Mouse (Mus musculus) cerebral cortex, adult 2 months (tissue): ENCODE measurements around the gene Chst11.

ENCODE experiments used
- WGBS: fragments of 180-500 bp; shearing (Covaris S2); methylation state at CpG from one replicate; pipeline ENCODE4 v1.1.7; 2018; 5-methylcytosine and 5-hydroxymethylcytosine counted together

Gene Chst11

DNA sequence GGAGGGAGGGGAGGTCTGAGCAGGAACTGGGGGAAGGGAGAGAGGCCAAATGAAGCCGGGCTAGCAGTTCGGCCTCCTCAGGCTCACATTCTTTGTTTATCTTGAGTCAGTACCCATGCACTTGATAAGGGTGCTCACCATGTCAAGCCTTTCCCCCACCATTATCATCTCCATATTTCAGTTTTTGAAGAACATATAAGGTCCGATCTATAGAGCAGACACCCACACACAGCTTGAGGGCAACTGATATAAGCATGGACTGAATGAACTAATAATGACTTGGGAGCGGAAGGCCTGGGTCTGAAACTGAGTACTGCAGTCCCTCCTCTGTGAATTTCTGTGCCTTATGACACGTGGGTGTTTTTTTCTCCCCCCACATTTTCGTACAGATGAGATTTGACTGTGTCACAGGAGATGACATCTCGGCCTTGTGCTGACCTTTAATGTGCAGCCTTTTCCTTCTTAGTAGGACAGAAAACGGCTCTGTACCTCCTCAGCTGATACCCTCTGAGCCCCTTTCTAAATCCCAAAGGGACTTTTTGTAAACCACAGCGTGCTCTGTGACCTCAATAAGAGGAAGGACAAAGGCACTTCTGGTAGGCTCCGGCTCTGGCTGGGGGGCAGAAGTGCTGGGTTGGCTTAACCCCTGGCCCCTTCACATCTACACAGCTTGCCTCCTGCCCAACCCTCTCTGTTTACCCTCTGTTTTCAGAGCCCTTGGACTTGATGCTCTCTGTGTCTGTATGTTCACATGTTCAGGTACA, 6.6 kb downstream of the Chst11 start:
- 69% methylated on average over 10 of the region's 10 CpGs for WGBS

DNA sequence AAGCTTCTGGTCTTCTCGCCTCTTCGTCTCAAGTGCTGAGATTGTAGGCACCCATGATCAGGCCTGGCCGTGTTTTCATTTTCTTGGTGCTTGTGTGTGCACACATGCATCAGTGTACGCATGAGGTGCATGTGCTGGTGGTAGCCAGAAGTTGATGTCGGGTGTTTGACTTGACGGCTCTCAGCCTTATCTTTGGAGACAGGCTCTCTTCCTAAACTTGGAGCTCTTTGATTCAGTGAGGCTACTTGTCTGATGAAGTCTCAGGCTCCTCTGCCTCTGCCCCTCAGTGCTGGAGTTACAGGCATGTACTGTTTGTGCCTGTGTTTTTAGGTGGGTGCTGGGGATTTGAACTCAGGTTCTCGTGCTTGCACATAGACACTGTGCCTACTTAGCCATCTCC, 9.0 kb downstream of the Chst11 start:
- 96% methylated on average over 7 of the region's 7 CpGs for WGBS

DNA sequence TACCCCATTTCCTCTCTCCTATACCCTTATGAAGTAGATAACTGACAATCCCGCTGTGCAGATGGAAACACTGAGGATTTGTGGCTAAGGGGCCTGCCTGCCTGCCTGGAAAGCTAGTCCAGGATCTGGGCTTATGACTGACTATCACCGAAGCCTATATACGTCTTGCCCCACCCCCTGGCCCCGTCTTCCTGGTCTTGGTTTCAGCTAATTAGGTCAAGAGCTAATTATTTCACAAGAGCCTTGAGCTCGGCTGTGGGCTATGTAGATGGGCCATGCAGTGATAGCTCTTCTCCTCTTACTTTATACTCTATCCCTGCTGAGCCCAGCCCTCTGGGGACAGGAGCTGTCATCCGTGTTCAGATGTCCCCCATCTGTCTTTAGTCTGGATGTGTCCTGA, 12.2 kb downstream of the Chst11 start:
- 91% methylated on average over 6 of the region's 6 CpGs for WGBS

DNA sequence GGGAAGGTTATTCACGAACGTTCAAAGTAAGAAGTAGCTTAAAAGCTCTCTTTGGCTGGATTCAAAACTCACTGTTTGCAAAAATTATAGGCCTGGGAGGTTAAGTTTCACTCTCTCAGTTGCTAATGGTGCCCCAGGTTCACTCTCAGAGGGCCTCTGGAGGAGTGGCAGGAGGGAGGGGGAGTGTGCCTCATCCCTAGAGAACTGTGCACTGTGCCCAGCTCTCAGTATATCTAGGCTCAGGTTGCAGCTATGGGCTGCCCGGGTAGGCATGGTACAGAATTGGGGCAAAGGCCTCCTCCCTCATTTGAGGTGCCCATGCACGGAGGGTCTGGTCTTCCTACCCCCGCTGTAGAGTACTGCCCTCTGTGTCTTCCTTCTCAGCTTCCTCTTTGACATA, 14.9 kb downstream of the Chst11 start:
- 69% methylated on average over 5 of the region's 5 CpGs for WGBS

DNA sequence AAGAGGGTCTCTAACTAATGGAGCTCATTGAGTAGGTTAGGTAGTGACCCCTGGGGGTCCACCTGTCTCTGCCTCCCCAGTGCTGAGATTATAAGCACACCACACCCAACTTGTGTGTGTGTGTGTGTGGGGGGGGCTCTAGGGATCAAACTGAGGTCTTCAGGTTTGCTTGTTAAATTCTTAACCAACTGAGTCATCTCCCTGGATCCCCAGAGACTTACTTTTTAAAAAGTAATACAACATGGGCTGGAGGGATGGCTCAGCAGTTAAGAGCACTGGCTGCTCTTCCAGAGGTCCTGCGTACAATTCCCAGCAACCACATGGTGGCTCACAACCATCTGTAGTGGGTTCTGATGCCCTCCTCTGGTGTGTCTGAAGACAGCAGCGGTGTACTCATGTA, 15.4 kb downstream of the Chst11 start:
- 98% methylated on average over 2 of the region's 2 CpGs for WGBS

DNA sequence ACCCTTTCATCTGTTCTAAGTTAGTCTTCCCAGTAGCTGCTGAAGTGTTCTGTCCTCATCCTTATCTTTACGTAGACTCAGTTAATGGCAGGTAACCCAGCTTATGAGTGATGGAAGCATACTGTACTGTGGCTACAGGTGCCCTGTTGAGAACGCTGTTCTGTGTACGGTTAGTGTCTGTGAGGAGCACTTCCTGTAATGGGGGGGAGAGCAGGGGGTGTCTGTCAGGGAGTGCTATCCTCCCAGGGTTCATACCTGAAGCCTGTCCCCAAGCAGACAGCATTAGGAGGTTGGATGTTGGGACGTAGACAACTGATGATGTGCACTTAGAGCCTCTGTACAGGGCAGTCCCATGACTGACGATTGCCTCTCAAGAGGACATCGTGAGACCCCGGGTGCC, 18.6 kb downstream of the Chst11 start:
- 69% methylated on average over 7 of the region's 7 CpGs for WGBS

DNA sequence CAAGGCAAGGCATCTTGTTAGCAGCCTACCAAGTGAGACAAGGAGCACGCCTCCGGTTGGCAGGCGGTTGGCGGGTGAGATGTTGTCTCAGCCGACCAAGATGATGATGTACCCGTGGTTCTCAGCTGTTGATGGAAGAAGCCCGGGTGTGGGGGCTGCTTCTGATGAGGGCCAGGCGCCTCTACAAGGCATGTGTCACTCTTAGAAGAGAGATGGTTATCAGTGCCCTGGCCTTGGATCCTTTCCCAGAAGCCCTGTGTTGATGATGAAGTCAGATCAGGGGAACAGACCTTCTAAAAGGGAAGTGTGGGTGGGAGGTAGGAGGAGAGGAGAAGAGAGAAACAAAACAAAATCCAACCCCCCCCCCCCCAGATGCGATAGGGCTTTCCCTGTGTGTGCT, 19.1 kb downstream of the Chst11 start:
- WGBS, result 33% methylated on average over 9 of the region's 9 CpGs

DNA sequence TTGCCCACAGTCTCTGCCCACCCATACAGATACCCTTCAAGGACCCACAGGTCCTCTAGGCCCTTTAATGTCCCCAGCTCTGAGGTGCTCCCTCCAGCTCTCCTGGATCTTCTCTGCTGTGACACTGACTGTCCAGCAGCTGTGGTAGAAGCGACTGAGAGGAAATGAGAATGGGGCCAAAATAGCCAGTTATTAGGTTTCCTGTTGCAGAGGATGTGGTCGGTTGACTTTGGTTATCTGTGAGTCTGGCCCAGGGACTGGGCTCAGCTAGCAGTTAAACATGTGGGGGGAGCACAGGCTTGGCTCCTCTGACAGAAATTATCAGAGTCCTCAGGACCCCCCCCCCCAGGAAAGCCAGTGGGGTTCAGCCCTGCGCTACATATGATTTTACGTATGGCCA, 19.7 kb downstream of the Chst11 start:
- WGBS, result 78% methylated on average over 4 of the region's 4 CpGs

DNA sequence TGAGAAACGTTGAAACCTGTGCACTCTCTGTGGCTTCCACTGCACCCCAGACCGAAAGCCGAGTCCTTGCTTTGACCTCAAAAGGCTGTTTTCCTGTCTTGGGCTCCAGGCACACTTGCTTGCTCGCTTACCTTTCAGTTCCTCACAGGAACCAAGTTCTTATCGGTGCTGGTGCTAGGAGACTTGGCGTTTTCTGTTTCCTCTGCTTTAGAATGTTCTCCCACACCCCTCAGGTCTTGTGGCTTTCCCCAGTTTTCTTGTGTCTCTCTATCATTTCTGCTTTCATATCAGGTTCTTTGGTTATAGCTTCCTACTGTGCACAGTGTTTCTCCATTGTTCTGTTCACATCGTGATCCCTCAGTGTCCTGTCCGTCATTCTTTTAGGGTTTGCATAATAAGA, 21.0 kb downstream of the Chst11 start:
- 85% methylated on average over 8 of the region's 8 CpGs for WGBS

DNA sequence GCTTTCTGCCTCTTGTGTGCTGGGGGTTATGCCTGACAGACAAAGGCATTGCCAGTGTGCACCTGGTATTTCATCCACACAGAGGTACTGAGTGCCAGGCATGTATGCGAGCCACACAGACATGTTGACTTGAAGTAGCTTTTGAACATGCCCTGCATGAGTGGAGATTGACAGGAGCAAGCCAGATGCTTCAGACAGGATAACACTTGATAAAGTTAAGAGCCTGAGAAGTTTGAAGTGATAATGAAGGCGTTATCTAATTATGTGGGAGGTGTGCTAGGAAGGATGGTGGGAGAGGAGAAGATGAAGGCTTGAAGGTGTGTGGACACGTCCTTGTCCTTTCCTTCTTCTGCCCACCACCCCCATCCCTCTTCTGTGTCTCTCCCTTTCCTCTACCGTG, 28.7 kb downstream of the Chst11 start:
- 84% methylated on average over 4 of the region's 4 CpGs for WGBS

DNA sequence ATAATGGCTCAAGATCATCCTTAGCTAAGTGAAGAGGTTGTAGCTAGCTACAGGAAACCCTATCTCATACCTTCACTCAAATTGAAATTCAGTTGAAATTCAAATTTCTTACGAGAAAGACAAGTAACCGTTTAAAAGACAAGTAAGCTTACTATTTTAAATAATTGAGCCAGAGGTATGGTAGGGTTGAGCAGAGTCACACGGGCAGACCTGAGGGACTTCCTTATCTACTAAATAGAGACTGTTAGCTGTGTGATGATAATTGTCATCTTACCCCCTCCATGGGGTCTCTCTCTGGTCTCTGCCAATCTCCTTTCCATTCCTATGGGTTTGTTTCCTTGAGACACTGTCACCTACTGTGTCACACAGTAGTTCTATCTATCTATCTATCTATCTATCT, 30.6 kb downstream of the Chst11 start:
- 90% methylated on average over 3 of the region's 3 CpGs for WGBS

DNA sequence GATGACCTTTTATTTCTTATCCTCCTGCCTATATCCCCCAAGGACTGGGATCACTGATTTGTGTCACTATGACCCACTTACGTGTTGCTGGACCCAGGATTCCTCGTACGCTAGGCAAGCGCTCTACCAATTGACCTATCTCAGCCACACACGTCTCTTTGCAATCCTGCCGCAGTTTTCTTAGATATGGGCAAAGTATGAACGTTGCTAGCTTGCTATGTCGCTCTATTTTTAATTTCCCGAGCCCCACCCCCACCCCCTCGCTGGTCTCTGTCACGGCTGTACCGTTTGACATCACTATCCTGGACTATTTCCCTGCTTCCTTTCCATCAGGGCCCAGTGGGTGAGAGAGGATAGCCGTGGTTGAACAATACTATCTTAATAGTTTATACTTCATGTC, 31.5 kb downstream of the Chst11 start:
- WGBS, result 84% methylated on average over 13 of the region's 13 CpGs

DNA sequence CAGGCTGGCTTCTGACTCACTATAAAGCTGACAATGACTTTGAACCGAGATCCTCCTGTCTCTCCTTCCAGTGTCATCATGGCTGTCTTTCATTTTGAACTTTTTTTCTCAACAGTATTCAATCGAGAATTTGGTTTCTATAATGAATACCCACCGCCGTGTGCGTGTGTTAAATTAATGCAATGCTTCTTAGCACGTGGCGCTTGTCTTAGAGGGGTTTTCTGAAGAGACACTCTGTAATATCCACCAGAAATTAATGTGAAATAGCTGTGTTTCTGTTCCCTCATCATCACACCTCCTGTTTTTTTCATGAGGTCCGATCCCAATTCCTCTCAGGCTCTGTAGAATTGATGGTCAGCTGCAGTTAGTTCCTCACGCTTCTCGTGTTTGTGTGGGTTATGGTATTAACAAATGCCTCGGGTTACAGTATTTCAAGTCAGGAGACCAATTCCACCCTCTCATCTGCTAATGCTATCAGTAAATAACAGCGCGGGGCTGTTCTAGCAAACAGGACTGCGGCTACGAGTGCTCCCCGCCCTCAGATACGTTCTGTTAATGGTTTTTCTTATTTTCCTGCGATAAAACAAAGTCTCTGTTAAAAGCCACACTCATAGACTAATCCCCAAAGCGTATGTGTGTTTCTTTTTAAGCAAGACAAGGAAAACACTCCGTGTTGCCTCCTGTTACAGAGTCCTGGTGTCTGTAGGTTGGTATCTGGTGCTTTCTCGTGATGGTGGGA, 32.6 kb downstream of the Chst11 start:
- WGBS, result 81% methylated on average over 21 of the region's 21 CpGs

DNA sequence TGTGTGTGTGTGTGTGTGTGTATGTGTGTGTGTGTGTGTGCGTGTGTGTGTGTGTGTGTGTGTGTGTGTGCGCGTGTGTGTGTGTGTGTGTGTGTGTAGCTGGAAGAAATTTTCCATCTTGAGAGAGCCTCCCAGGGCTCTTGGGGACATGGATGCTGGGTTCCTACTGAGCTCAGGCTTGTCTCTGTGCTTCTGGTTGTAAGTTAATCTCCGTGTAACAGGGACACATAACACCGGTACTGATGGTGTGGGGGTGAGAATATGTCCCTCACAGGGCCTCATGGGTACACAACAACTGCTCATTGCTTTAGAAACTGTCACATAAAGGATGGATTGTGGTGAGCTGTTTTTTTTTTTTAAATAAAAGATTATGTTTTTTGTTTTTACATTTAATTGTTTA, 33.2 kb downstream of the Chst11 start:
- 79% methylated on average over 5 of the region's 5 CpGs for WGBS

DNA sequence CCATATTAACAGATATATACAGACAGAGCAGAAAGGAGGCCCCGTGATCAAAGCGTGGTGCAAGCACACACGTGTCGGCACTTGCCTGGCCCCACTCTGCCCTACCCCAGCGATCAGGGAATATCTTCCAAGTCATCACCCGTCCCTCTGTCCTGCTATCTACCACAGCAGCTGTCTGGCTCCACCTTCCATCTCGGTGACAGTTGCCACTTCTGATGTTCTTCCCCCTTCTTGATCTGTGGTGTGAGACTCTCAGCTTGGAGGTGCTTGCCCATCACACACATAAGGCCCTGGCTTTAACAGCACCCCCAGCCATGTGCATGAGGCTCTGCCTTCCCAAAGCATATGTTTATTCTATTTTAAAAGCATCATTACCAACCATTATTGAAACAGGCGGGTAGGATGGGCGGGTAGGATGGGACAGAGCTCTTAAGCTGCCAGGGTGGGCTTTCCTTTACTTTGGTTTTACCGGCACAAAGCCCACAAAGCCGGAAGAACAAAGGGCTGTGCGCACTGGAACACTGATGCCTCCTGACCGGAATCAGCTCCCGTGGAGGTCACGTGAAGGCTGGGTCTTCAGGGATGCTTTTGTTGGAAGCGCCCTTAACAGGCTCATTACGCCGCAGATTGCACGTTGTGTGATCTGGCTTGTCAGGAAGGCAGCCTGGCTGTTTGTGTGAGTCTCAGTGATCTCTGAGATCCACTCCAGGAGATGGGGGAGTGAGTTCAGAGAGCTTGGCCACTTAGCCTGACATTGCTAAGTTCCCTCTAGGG, 34.4 kb downstream of the Chst11 start:
- 62% methylated on average over 19 of the region's 19 CpGs for WGBS

DNA sequence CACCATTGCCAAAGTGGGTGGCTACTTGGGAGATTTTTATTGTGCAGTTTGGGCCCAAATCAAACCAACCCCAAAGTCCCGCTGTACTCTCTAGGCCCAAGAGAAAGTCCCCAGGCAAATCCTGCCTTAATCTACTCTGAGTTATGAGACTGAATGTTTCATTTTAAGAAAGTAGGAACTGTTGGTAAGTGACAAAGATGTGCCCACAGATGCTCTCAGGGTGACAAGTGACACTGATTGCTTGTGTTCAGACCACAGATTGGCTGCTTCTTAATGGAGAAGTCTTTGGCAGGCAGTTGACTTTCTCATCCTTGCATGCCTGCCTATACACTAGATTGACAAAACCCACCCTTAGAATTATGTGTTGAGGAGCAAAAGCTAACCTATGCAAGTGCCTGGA, 37.3 kb downstream of the Chst11 start:
- WGBS, result 84% methylated on average over 1 of the region's 1 CpGs

DNA sequence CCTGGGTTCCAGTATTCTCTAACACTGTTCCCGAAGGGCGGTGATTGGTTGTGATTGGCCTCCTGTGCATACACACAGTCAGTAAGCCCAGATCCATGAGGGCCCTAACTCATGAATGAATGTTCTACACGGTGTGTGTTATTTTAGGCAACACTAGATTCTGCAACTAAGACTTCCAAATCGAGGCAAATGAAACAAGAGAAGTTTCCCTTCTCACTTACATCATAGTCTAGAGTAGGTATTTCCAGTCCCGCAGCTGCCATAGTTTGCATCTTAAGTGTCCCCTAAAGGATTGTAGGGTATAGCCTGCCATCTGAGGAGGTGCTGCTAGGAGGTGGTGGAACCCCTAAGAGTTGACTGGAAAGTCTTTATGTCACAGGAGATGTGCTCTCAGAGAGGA, 40.9 kb downstream of the Chst11 start:
- 52% methylated on average over 5 of the region's 5 CpGs for WGBS

DNA sequence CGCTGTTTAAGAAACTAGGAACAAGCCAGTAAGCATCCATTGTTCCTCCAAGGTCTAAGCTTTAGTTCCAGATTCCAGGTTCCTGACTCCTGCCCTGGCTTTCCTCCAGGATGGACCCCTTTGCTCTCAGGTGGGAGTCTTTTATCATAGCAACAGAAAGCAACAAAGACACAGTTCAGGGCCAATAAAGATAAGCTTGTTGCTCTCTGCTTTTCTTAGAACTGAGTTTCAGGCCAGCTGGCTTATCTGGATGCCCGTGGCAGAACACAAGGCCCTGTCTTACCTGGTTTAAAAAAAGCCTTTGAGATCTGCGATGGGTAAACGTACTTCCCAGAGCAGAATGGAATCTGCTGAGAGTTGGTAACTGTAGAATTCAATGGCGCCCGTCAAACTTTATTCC, 42.4 kb downstream of the Chst11 start:
- WGBS, result 79% methylated on average over 6 of the region's 6 CpGs

DNA sequence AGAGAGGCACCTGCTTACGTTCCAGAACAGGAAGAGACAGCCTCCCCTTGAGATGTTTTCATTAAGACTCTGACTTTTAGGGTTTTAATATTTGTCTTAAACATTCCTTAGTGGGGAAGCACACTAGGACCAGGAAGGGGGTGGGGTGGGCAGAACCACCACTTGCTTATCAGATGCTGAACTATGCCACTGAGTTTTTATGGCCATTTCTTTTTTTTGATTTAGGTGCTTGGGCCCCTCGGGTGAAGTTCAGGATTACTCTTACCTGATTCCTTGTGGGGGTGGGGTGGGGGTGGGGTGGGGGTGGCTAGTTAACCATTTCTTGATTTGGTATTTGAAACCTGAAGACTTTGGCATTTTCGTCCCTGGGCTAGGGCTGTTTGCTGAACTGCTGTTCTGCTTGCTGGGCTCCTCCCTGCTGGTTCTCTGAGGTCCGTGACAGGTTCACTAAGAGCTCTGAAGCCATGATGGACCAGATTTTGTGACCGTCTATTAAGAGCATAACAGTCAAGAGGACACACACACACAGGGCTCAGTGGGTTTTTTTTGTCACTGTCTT, 44.9 kb downstream of the Chst11 start:
- 80% methylated on average over 5 of the region's 5 CpGs for WGBS

DNA sequence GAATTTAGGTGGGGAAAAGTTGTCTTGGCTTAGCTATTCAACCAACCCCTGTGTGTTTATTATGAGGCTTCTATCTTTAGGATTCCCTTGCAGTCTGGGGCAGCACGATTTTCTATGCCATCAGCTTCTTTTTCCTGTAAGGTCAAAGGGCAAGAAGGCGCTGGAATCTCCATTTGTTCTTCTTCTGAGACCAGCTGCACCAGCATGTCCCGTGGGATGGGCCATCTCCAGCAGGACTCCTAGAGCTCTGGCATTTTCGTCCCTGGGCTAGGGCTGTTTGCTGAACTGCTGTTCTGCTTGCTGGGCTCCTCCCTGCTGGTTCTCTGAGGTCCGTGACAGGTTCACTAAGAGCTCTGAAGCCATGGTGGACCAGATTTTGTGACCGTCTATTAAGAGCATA, 45.6 kb downstream of the Chst11 start:
- WGBS, result 67% methylated on average over 6 of the region's 6 CpGs

DNA sequence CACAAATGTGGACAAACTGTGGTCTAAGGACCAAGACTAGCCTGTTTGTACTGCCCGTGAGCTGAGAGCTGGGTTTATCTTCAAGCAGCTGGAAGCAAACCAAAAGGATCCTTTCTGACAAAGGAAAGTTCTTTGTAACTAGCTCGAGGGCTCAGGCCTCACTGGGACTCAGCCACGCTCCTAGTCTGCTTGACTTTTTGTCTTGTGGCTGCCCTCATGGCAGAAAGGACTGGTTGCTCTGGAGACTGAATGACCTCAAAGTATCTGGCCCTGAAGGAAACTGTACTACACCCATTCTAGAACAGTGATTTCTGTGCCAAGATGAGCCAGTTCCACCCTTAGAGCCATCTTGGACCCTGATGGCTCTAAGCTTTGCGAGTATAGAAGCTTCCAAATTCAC, 46.3 kb downstream of the Chst11 start:
- WGBS, result 75% methylated on average over 4 of the region's 4 CpGs

DNA sequence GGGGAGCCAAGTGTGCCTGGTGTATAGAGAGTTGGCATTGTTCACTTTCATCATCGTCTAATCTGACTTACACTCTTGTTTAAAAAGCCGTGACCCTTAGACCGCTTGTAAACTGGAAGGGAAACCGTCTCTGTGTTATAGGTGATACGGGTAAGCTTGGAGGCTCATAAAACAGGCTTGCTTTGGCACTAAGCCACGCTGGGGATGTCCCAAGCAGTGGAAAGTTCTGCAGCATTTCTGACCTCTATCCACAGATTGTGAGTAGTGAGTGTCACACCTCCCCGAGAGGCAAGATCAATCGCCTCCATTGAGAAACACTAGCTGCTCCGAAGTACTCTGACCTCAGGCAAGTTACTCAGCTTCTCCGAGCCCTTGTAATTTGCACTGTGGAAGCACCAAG, 47.3 kb downstream of the Chst11 start:
- 87% methylated on average over 10 of the region's 10 CpGs for WGBS
